Mouse (Mus musculus): ENCODE data around the gene Slc22a6. TPM values are rescaled to one million over a fixed set of nuclear protein-coding genes. Genes with fewer than 3 reads are reported as not detected.
A peak's percentile ranks its signal among the peaks of the same experiment; 100 is the strongest.

Gene Slc22a6
- polyA plus RNA-seq, 1 experiment from 2014 or later: 0.03 TPM

GRCm38 (mm10) chr19:8578293-8578969 lies 39.4 kb upstream of the Slc22a6 start:
- 0 out of 2 replicates have a peak overlapping the region, but pooled peaks have one; percentile 0 for H3K27ac ChIP-seq (ENCODE audit: low read depth, low read length)
- H3K4me3 ChIP-seq (ENCODE audit: low read depth, low read length): peak overlapping the region; percentile 15
- H3K9ac ChIP-seq (ENCODE audit: low read depth, low read length): no peak overlapping the region
- H3K9me3 ChIP-seq (ENCODE audit: control insufficient read depth): no peaks in the 10 kb centered on the region
- peak; percentile 96 for TF ChIP-seq CTCF (IDR thresholded peaks at IDR 0.05; ENCODE audit: low read depth)
- H3K4me2 ChIP-seq (replicated peaks; ENCODE audit: low read depth): peak overlapping the region; percentile 57
- ATAC-seq: no peak; the same call in 1 of the 2 replicates
- H3K36me3 ChIP-seq (ENCODE audit: control insufficient read depth, insufficient read depth): no peaks in the 10 kb centered on the region
- H3K4me1 ChIP-seq (replicated peaks; ENCODE audit: control insufficient read depth, insufficient read depth, low read length): no peaks in the 10 kb centered on the region
- 9% methylated on average over 24 of the region's 24 CpGs for WGBS
- H3K27me3 ChIP-seq (replicated peaks; ENCODE audit: control insufficient read depth, insufficient read depth, low read length): no peaks in the 10 kb centered on the region

GRCm38 (mm10) chr19:8578970-8579342 lies 38.9 kb upstream of the Slc22a6 start:
- 65% methylated on average over 2 of the region's 2 CpGs for WGBS
- Histone ChIP-seq H3K27ac (ENCODE audit: low read depth, low read length) (no peak overlapping the region), H3K9me3 (ENCODE audit: control insufficient read depth) (no peaks in the 10 kb centered on the region), H3K4me1 (replicated peaks; ENCODE audit: control insufficient read depth, insufficient read depth, low read length) (no peaks in the 10 kb centered on the region), H3K4me2 (replicated peaks; ENCODE audit: low read depth) (peak overlapping the region; percentile 57), H3K36me3 (ENCODE audit: control insufficient read depth, insufficient read depth) (no peaks in the 10 kb centered on the region), H3K27me3 (replicated peaks; ENCODE audit: control insufficient read depth, insufficient read depth, low read length) (no peaks in the 10 kb centered on the region), H3K4me3 (ENCODE audit: low read depth, low read length) (peak overlapping the region; percentile 15; the same call in 1 of the 2 replicates), H3K9ac (ENCODE audit: low read depth, low read length) (no peak overlapping the region)
- no peak for ATAC-seq
- TF ChIP-seq CTCF (IDR thresholded peaks at IDR 0.05; ENCODE audit: low read depth): no peak

- WGBS: 61% methylated on average over 3 of the region's 3 CpGs
- no peaks in the 10 kb centered on the region for H3K9me3 ChIP-seq (ENCODE audit: control insufficient read depth)
- no peaks in the 10 kb centered on the region for H3K27me3 ChIP-seq (replicated peaks; ENCODE audit: control insufficient read depth, insufficient read depth, low read length)
- H3K4me1 ChIP-seq (replicated peaks; ENCODE audit: control insufficient read depth, insufficient read depth, low read length): no peaks in the 10 kb centered on the region
- H3K27ac ChIP-seq (ENCODE audit: low read depth, low read length): no peak overlapping the region
- no peak overlapping the region for H3K4me2 ChIP-seq (replicated peaks; ENCODE audit: low read depth)
- no peak overlapping the region for H3K9ac ChIP-seq (ENCODE audit: low read depth, low read length)
- H3K4me3 ChIP-seq (ENCODE audit: low read depth, low read length): no peak overlapping the region
- TF ChIP-seq CTCF (IDR thresholded peaks at IDR 0.05; ENCODE audit: low read depth): no peak
- no peaks in the 10 kb centered on the region for H3K36me3 ChIP-seq (ENCODE audit: control insufficient read depth, insufficient read depth)
- ATAC-seq: no peak
Observed at GRCm38 (mm10) chr19:8585298-8585697, 32.5 kb upstream of the Slc22a6 start.

GRCm38 (mm10) chr19:8585899-8586298 lies 31.9 kb upstream of the Slc22a6 start:
- no peak for ATAC-seq
- Histone ChIP-seq H3K4me1 (replicated peaks; ENCODE audit: control insufficient read depth, insufficient read depth, low read length) (no peaks in the 10 kb centered on the region), H3K9ac (ENCODE audit: low read depth, low read length) (no peak overlapping the region), H3K4me2 (replicated peaks; ENCODE audit: low read depth) (no peak overlapping the region), H3K27me3 (replicated peaks; ENCODE audit: control insufficient read depth, insufficient read depth, low read length) (no peaks in the 10 kb centered on the region), H3K36me3 (ENCODE audit: control insufficient read depth, insufficient read depth) (no peaks in the 10 kb centered on the region), H3K4me3 (ENCODE audit: low read depth, low read length) (no peak overlapping the region), H3K9me3 (ENCODE audit: control insufficient read depth) (no peaks in the 10 kb centered on the region), H3K27ac (ENCODE audit: low read depth, low read length) (no peak overlapping the region)
- TF ChIP-seq CTCF (IDR thresholded peaks at IDR 0.05; ENCODE audit: low read depth): no peak
- 93% methylated on average over 2 of the region's 2 CpGs for WGBS

GRCm38 (mm10) chr19:8586350-8586749 lies 31.5 kb upstream of the Slc22a6 start:
- no peaks in the 10 kb centered on the region for H3K27me3 ChIP-seq (replicated peaks; ENCODE audit: control insufficient read depth, insufficient read depth, low read length)
- no peak overlapping the region for H3K9ac ChIP-seq (ENCODE audit: low read depth, low read length)
- no peak overlapping the region for H3K4me2 ChIP-seq (replicated peaks; ENCODE audit: low read depth)
- no peak overlapping the region for H3K4me3 ChIP-seq (ENCODE audit: low read depth, low read length)
- no peak for ATAC-seq
- no peaks in the 10 kb centered on the region for H3K4me1 ChIP-seq (replicated peaks; ENCODE audit: control insufficient read depth, insufficient read depth, low read length)
- 60% methylated on average over 3 of the region's 3 CpGs for WGBS
- H3K36me3 ChIP-seq (ENCODE audit: control insufficient read depth, insufficient read depth): no peaks in the 10 kb centered on the region
- no peaks in the 10 kb centered on the region for H3K9me3 ChIP-seq (ENCODE audit: control insufficient read depth)
- no peak for TF ChIP-seq CTCF (IDR thresholded peaks at IDR 0.05; ENCODE audit: low read depth)
- no peak overlapping the region for H3K27ac ChIP-seq (ENCODE audit: low read depth, low read length)

GRCm38 (mm10) chr19:8587315-8587714 lies 30.5 kb upstream of the Slc22a6 start:
- ATAC-seq: no peak
- no peak overlapping the region for H3K4me3 ChIP-seq (ENCODE audit: low read depth, low read length)
- no peak overlapping the region for H3K27ac ChIP-seq (ENCODE audit: low read depth, low read length)
- 58% methylated on average over 1 of the region's 1 CpGs for WGBS
- H3K27me3 ChIP-seq (replicated peaks; ENCODE audit: control insufficient read depth, insufficient read depth, low read length): no peaks in the 10 kb centered on the region
- peak; percentile 58 for TF ChIP-seq CTCF (IDR thresholded peaks at IDR 0.05; ENCODE audit: low read depth)
- no peak overlapping the region for H3K9ac ChIP-seq (ENCODE audit: low read depth, low read length)
- no peaks in the 10 kb centered on the region for H3K36me3 ChIP-seq (ENCODE audit: control insufficient read depth, insufficient read depth)
- H3K4me2 ChIP-seq (replicated peaks; ENCODE audit: low read depth): no peak overlapping the region
- H3K9me3 ChIP-seq (ENCODE audit: control insufficient read depth): no peaks in the 10 kb centered on the region
- no peaks in the 10 kb centered on the region for H3K4me1 ChIP-seq (replicated peaks; ENCODE audit: control insufficient read depth, insufficient read depth, low read length)

All from intestine, postnatal 0 days (tissue).